Mouse (Mus musculus): ENCODE data around the gene Ndfip2. TPM values are rescaled to one million over a fixed set of nuclear protein-coding genes. Genes with fewer than 3 reads are reported as not detected.

Gene Ndfip2
- polyA plus RNA-seq, 1 experiment from 2014 or later, result 76.1 TPM

DNA sequence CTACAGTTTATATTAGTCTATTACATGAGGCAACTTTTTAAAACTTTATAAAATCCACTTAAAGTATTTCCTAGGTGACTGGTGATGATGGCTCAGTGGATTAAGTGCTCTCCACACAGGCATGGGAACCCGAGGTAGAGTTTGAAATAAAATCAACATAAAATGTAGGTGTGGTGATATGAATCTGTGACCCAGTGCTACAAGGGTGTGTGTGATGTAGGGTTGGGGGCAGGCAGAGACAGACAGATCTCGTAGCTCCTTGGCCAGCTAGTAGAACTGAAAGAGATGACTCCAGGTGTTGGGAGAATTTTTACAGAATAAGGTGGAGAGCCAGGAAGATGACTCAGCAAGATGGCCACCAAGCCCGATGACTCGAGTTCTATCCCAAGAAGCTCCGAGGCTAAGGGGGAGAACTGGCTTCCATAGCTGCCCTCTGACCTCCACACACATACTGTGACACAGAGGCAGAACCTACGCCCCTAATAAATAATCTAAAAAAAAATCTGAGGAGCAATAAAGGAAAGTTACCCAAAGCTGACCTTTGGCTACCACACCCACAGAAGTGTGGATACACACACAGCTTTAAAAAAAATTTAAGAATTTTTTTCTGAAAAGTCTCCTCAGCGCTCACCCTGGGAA is 14.4 kb upstream of the Ndfip2 start:
- no peak overlapping the region for H3K9ac ChIP-seq (ENCODE audit: low read length)
- DNase-seq (ENCODE audit: low spot score, missing footprints), result no peak
- no peaks in the 10 kb centered on the region for H3K4me1 ChIP-seq (ENCODE audit: control insufficient read depth, insufficient read depth, low read length)
- no peak for ATAC-seq (ENCODE audit: low FRiP score)
- no peak overlapping the region for H3K4me2 ChIP-seq
- no peak overlapping the region for H3K4me3 ChIP-seq (ENCODE audit: low read depth, low read length)
- no peak overlapping the region for H3K27ac ChIP-seq (ENCODE audit: low read depth, low read length)
- no peaks in the 10 kb centered on the region for H3K27me3 ChIP-seq (ENCODE audit: control insufficient read depth, insufficient read depth, low read length)
- no peaks in the 10 kb centered on the region for H3K36me3 ChIP-seq (ENCODE audit: control insufficient read depth, insufficient read depth, low read length)
- no peaks in the 10 kb centered on the region for H3K9me3 ChIP-seq (ENCODE audit: control insufficient read depth, low read length)
- WGBS, result 87% methylated on average over 7 of the region's 7 CpGs

DNA sequence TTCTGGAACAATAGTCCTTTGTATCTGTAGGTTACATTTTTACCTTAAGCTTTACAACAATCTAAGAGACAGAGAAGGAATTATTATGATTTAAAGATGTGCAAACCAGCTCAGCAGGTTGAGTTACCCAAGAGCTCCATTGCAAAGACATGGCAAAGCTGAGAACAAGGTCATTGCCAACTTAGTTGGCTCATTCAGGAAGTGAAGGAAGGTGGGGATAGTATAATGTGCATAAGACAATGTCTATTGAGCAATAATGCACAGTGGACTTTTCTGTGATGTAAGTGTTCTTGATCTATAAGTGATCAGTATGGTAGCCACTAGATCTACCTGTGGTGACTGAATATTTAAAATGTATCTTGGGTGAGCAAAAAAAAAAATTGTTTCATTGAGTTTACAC is 7.3 kb upstream of the Ndfip2 start:
- ATAC-seq (ENCODE audit: low FRiP score) (no peak), DNase-seq (ENCODE audit: low spot score, missing footprints) (no peak)
- H3K36me3 ChIP-seq (ENCODE audit: control insufficient read depth, insufficient read depth, low read length), result no peaks in the 10 kb centered on the region
- no peaks in the 10 kb centered on the region for H3K9me3 ChIP-seq (ENCODE audit: control insufficient read depth, low read length)
- no peak overlapping the region for H3K9ac ChIP-seq (ENCODE audit: low read length)
- H3K4me3 ChIP-seq (ENCODE audit: low read depth, low read length), result no peak overlapping the region
- no peak overlapping the region for H3K27ac ChIP-seq (ENCODE audit: low read depth, low read length)
- peaks cover 5% of the 10 kb centered on the region for H3K4me1 ChIP-seq (ENCODE audit: control insufficient read depth, insufficient read depth, low read length)
- no peaks in the 10 kb centered on the region for H3K27me3 ChIP-seq (ENCODE audit: control insufficient read depth, insufficient read depth, low read length)
- H3K4me2 ChIP-seq, result no peak overlapping the region

DNA sequence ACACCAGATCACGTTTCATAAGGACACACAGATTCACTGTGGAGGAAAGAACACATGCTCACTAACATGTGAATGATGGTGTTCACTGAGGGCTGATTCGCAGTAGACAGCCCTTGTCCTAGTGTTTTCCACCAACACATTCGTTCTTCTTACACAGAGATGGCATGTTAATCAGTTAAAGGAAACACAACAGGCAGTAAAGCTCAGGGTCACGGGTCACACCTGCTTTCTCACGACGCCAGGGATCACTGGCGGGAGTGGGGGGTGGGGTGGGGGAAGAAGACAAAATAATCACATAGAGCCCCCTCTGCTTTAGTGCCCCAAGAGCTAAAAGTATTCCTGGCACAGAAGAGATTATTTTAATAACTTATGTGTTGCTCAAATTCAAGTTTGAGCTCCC is 5.1 kb upstream of the Ndfip2 start:
- no peaks in the 10 kb centered on the region for H3K36me3 ChIP-seq (ENCODE audit: control insufficient read depth, insufficient read depth, low read length)
- no peak overlapping the region for H3K27ac ChIP-seq (ENCODE audit: low read depth, low read length)
- 36% methylated on average over 7 of the region's 7 CpGs for WGBS
- H3K27me3 ChIP-seq (ENCODE audit: control insufficient read depth, insufficient read depth, low read length), result no peaks in the 10 kb centered on the region
- no peak overlapping the region for H3K4me2 ChIP-seq
- no peak overlapping the region for H3K9ac ChIP-seq (ENCODE audit: low read length)
- ATAC-seq (ENCODE audit: low FRiP score), result peak; percentile 39; the same call in 1 of the 2 replicates
- DNase-seq (ENCODE audit: low spot score, missing footprints), result no peak
- no peaks in the 10 kb centered on the region for H3K9me3 ChIP-seq (ENCODE audit: control insufficient read depth, low read length)
- H3K4me3 ChIP-seq (ENCODE audit: low read depth, low read length), result no peak overlapping the region
- H3K4me1 ChIP-seq (ENCODE audit: control insufficient read depth, insufficient read depth, low read length), result peaks cover 5% of the 10 kb centered on the region

DNA sequence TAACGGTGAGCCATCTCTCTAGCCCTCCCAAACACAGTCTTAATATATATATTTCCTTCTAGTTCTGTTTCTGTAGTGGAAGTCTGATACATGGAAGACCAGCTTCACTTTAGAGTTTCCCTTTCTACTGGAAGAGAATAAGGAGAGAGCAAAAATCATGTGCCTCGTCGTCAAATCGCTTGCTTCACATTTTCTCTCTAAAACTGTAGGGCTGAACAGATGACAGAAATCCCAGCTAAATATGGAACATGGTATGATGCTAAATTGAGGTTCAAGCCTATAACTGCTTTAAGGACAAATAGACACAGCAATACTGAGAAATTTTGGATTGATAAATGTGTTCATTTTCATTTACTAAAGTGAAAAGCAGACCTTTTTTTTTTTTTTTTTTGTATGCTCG is 4.0 kb upstream of the Ndfip2 start:
- H3K9ac ChIP-seq (ENCODE audit: low read length), result no peak overlapping the region
- no peak for DNase-seq (ENCODE audit: low spot score, missing footprints)
- no peaks in the 10 kb centered on the region for H3K9me3 ChIP-seq (ENCODE audit: control insufficient read depth, low read length)
- H3K36me3 ChIP-seq (ENCODE audit: control insufficient read depth, insufficient read depth, low read length), result no peaks in the 10 kb centered on the region
- ATAC-seq (ENCODE audit: low FRiP score), result no peak
- H3K27me3 ChIP-seq (ENCODE audit: control insufficient read depth, insufficient read depth, low read length), result no peaks in the 10 kb centered on the region
- no peak overlapping the region for H3K27ac ChIP-seq (ENCODE audit: low read depth, low read length)
- H3K4me3 ChIP-seq (ENCODE audit: low read depth, low read length), result no peak overlapping the region
- no peak overlapping the region for H3K4me2 ChIP-seq
- 87% methylated on average over 5 of the region's 5 CpGs for WGBS
- peaks cover 5% of the 10 kb centered on the region for H3K4me1 ChIP-seq (ENCODE audit: control insufficient read depth, insufficient read depth, low read length)

DNA sequence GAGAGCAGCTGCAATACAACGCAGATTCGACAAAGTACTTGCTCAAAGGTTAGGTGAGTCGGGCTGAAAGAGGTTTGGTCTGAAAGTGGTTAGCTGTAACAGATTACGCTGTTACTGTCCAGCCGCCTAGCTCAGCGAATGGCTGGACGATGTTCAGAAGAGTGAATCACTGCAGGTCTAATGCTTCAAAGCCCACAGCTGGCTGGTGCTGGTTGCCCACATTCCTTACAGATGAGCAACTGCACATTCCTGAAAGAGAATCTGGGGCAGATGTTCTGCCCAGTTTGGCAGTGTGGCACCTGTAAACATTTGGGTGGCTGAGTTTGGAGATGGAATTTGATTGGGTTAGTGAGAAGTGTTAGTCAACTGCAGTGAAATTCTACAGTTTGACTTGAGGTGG is 2.8 kb upstream of the Ndfip2 start:
- Histone ChIP-seq H3K4me1 (ENCODE audit: control insufficient read depth, insufficient read depth, low read length) (peaks cover 5% of the 10 kb centered on the region), H3K27me3 (ENCODE audit: control insufficient read depth, insufficient read depth, low read length) (no peaks in the 10 kb centered on the region), H3K4me3 (ENCODE audit: low read depth, low read length) (no peak overlapping the region), H3K9ac (ENCODE audit: low read length) (no peak overlapping the region), H3K36me3 (ENCODE audit: control insufficient read depth, insufficient read depth, low read length) (no peaks in the 10 kb centered on the region), H3K9me3 (ENCODE audit: control insufficient read depth, low read length) (no peaks in the 10 kb centered on the region), H3K27ac (ENCODE audit: low read depth, low read length) (no peak overlapping the region), H3K4me2 (no peak overlapping the region)
- DNase-seq (ENCODE audit: low spot score, missing footprints) (no peak), ATAC-seq (ENCODE audit: low FRiP score) (no peak)
- 88% methylated on average over 7 of the region's 7 CpGs for WGBS

DNA sequence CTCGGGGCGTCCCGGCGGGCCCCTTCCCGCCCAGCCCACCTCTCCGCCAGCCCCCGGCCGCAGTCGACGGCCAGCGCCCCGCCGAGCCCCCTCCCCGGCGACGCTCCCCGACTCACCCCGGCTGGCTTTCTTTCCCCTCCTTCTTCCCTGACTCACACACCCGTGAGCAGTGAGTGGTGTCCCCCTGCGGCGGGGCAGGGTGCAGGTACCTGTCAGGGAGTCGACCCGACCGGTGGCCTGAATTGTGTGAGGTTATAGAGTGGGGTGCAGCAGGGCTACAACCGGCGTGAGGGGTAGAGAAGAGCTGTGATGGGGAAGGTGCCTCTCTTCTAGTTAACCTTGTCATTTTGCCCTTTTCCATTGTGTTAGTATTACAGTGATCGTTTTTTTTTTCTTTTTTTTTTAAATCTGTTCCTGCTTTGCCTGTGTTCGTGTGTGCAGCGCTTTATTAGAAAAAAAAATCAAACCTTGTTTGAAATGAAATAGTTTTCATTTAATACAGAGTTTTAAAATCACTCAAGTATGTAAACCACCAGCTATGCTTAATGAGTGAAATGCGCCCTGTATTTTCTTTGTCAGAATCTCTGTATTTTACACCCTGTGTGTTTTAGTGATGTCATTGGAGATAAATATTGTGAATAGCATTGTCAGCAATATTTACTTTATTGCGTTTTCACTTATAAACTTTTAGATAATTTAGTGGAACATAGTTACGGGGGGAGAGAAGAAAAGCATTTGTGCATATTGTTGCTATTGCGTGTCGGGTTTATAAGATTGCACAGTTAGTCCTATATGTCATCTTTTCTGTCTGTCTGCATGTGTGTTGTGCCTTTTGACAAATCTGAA is 885 bp downstream of the Ndfip2 start:
- ATAC-seq (ENCODE audit: low FRiP score) (peak; percentile 81), DNase-seq (ENCODE audit: low spot score, missing footprints) (no peak)
- H3K27me3 ChIP-seq (ENCODE audit: control insufficient read depth, insufficient read depth, low read length), result no peaks in the 10 kb centered on the region
- 0 out of 2 replicates have a peak, but pooled peaks cover 2% of the 10 kb centered on the region for H3K4me1 ChIP-seq (ENCODE audit: control insufficient read depth, insufficient read depth, low read length)
- H3K9ac ChIP-seq (ENCODE audit: low read length), result peak overlapping the region; percentile 87
- H3K27ac ChIP-seq (ENCODE audit: low read depth, low read length), result peak overlapping the region; percentile 84
- H3K4me2 ChIP-seq, result peak overlapping the region; percentile 66
- peak overlapping the region; percentile 85 for H3K4me3 ChIP-seq (ENCODE audit: low read depth, low read length)
- H3K9me3 ChIP-seq (ENCODE audit: control insufficient read depth, low read length), result no peaks in the 10 kb centered on the region
- WGBS, result 13% methylated on average over 26 of the region's 34 CpGs
- no peaks in the 10 kb centered on the region for H3K36me3 ChIP-seq (ENCODE audit: control insufficient read depth, insufficient read depth, low read length)

DNA sequence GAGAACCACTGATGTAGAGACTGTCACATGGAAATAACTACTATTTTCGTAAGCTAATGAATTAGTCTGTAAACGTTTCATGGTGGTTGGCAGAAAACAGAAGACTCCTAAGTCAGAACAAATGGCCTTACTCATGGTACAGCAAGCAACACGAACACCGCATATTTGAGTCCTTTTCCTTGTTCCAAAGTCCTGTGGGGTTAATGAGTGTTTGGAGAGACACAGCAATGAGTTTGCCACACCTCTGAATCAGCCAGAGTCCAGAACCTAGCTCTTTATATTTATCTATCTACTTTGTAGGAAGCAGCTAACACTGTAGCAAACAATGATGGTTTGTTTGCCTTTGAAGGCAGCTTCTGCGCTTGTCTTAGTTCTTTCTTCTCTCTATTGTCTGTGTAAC is 4.5 kb downstream of the Ndfip2 start:
- DNase-seq (ENCODE audit: low spot score, missing footprints) (no peak), ATAC-seq (ENCODE audit: low FRiP score) (no peak)
- 0 out of 2 replicates have a peak, but pooled peaks cover 2% of the 10 kb centered on the region for H3K4me1 ChIP-seq (ENCODE audit: control insufficient read depth, insufficient read depth, low read length)
- no peak overlapping the region for H3K27ac ChIP-seq (ENCODE audit: low read depth, low read length)
- H3K4me2 ChIP-seq, result no peak overlapping the region
- no peaks in the 10 kb centered on the region for H3K9me3 ChIP-seq (ENCODE audit: control insufficient read depth, low read length)
- H3K36me3 ChIP-seq (ENCODE audit: control insufficient read depth, insufficient read depth, low read length), result no peaks in the 10 kb centered on the region
- H3K4me3 ChIP-seq (ENCODE audit: low read depth, low read length), result no peak overlapping the region
- H3K9ac ChIP-seq (ENCODE audit: low read length), result no peak overlapping the region
- H3K27me3 ChIP-seq (ENCODE audit: control insufficient read depth, insufficient read depth, low read length), result no peaks in the 10 kb centered on the region
- 73% methylated on average over 5 of the region's 5 CpGs for WGBS

DNA sequence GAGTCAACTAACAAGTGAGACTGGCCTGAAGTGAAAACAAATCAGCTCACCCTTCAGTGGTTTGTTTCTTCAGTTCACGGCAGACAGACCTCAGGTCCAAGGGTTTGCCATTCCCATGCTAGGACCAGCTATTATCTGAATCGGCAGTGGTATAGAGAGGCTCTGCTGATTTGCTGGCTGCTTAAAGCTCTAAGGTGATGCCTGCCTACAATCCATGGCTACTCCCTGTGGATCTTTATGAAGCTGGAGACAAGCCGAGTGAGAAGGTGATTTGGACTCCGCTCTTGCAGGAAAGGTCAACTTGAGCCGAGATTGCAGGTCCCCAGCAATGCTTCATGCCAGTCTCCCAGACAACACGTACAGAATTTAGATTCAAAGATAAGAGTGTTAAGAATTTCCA is 8.7 kb downstream of the Ndfip2 start:
- Histone ChIP-seq H3K4me2 (no peak overlapping the region), H3K9me3 (ENCODE audit: control insufficient read depth, low read length) (no peaks in the 10 kb centered on the region), H3K4me1 (ENCODE audit: control insufficient read depth, insufficient read depth, low read length) (0 out of 2 replicates have a peak, but pooled peaks cover 2% of the 10 kb centered on the region), H3K4me3 (ENCODE audit: low read depth, low read length) (no peak overlapping the region), H3K27ac (ENCODE audit: low read depth, low read length) (no peak overlapping the region), H3K27me3 (ENCODE audit: control insufficient read depth, insufficient read depth, low read length) (no peaks in the 10 kb centered on the region), H3K36me3 (ENCODE audit: control insufficient read depth, insufficient read depth, low read length) (no peaks in the 10 kb centered on the region), H3K9ac (ENCODE audit: low read length) (no peak overlapping the region)
- DNase-seq (ENCODE audit: low spot score, missing footprints), result no peak
- WGBS, result 84% methylated on average over 6 of the region's 6 CpGs
- ATAC-seq (ENCODE audit: low FRiP score), result no peak

DNA sequence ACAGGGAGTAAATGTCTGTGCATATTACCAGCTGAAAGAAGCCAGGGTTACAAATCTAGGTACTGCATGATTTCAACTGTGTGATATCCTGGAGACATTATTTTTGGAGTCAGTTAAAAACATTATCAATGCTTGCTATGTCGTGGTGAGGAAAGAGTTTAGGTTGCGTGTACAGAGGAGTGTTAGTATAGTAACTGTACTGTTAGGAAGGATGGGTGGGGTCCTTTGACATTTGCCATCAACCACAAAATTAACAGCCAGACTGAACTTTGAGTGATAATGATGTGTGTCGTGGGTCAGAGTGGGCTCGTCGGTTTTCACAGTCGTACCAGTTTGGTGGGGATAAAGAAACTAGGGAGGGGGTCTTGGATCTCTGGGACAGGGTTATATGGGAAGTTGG is 13.7 kb downstream of the Ndfip2 start:
- Histone ChIP-seq H3K27me3 (ENCODE audit: control insufficient read depth, insufficient read depth, low read length) (no peaks in the 10 kb centered on the region), H3K4me3 (ENCODE audit: low read depth, low read length) (no peak overlapping the region), H3K4me1 (ENCODE audit: control insufficient read depth, insufficient read depth, low read length) (no peaks in the 10 kb centered on the region; the same call in 1 of the 2 replicates), H3K4me2 (no peak overlapping the region), H3K9ac (ENCODE audit: low read length) (no peak overlapping the region), H3K9me3 (ENCODE audit: control insufficient read depth, low read length) (no peaks in the 10 kb centered on the region), H3K27ac (ENCODE audit: low read depth, low read length) (no peak overlapping the region), H3K36me3 (ENCODE audit: control insufficient read depth, insufficient read depth, low read length) (no peaks in the 10 kb centered on the region)
- no peak for DNase-seq (ENCODE audit: low spot score, missing footprints)
- no peak for ATAC-seq (ENCODE audit: low FRiP score)
- WGBS, result 88% methylated on average over 6 of the region's 6 CpGs

Data from midbrain, embryonic 11.5 days (tissue).